9 mouse cellular contexts compared by ENCODE assay signal in the genomic region with DNA sequence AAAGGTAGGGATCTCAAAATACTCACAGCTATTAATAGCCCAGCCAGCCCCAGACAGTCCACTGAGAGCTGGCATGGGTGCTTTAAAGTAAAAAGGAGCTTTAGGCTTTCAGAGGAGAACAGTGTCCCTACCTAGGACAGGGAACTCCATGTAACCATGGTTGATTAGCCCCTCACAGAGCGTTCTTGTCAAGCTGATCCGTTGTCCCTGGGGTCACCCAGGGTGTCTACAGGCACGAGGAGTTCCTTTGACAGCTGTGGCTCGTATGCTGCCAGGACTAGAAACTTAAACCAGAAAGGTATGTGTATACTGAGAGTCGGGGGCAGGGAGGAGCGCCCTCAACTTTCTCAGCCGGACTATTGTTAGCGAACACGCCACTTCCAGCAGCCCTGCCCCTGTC. TPM values are rescaled to one million over a fixed set of nuclear protein-coding genes. Genes with fewer than 3 reads are reported as not detected.
DNase-seq lines count a peak whose midpoint lies in the region; ATAC-seq lines count a peak whose summit lies in the region.
"Had no signal": no experiment of that assay in that cellular context is flagged by ENCODE, and none has a peak within 500 bp of the region (broad histone marks: within the 10 kb centered on the region; RNA-seq: fewer than 3 reads in every experiment).

No protein-coding gene starts in this region.

- H3K27ac ChIP-seq in embryonic facial prominence, embryonic 11.5 days (replicated peaks; ENCODE audit: low read depth, low read length) = no peak overlapping the region; the same call in 1 of the 2 replicates
- H3K27ac ChIP-seq in hindbrain, embryonic 10.5 days = peak overlapping the region; percentile 51; the same call in 1 of the 2 replicates
- no peak overlapping the region for H3K27ac ChIP-seq in midbrain, embryonic 12.5 days (replicated peaks)

- 42% methylated on average over 9 of the region's 9 CpGs for WGBS in embryonic facial prominence, embryonic 11.5 days
- WGBS in hindbrain, embryonic 10.5 days = 71% methylated on average over 9 of the region's 9 CpGs
- WGBS in midbrain, embryonic 12.5 days = 68% methylated on average over 9 of the region's 9 CpGs

- no peak for ATAC-seq in embryonic facial prominence, embryonic 11.5 days (replicated peaks; ENCODE audit: insufficient number of reproducible peaks, low FRiP score, low TSS enrichment, low read depth)
- ATAC-seq in midbrain, embryonic 12.5 days (ENCODE audit: low FRiP score, low read depth) = no peak

- H3K27me3 ChIP-seq in embryonic facial prominence, embryonic 11.5 days (ENCODE audit: control insufficient read depth, insufficient read depth, low read length) = no peaks in the 10 kb centered on the region
- H3K27me3 ChIP-seq in hindbrain, embryonic 10.5 days (ENCODE audit: insufficient read depth, poor library complexity, severe bottlenecking) = no peaks in the 10 kb centered on the region
- no peaks in the 10 kb centered on the region for H3K27me3 ChIP-seq in midbrain, embryonic 12.5 days

- H3K9ac ChIP-seq in embryonic facial prominence, embryonic 11.5 days (replicated peaks; ENCODE audit: low read length) = peak overlapping the region; percentile 78
- H3K9ac ChIP-seq in midbrain, embryonic 12.5 days (replicated peaks) = peak overlapping the region; percentile 67

- H3K4me3 ChIP-seq in embryonic facial prominence, embryonic 11.5 days (ENCODE audit: low read depth, low read length) = no peak overlapping the region
- peak overlapping the region; percentile 91 for H3K4me3 ChIP-seq in hindbrain, embryonic 10.5 days
- 0 out of 2 replicates have a peak overlapping the region, but pooled peaks have one; percentile 4 for H3K4me3 ChIP-seq in midbrain, embryonic 12.5 days

- H3K4me2 ChIP-seq in embryonic facial prominence, embryonic 11.5 days (ENCODE audit: low read depth, low read length) = peak overlapping the region; percentile 66
- H3K4me2 ChIP-seq in midbrain, embryonic 12.5 days (replicated peaks) = peak overlapping the region; percentile 95

- peaks cover 18% of the 10 kb centered on the region for H3K36me3 ChIP-seq in embryonic facial prominence, embryonic 11.5 days (replicated peaks; ENCODE audit: control insufficient read depth, insufficient read depth, low read depth, low read length)
- H3K36me3 ChIP-seq in hindbrain, embryonic 10.5 days = peaks cover 56% of the 10 kb centered on the region
- peaks cover 52% of the 10 kb centered on the region for H3K36me3 ChIP-seq in midbrain, embryonic 12.5 days

- peak; percentile 47 to 60 for DNase-seq in gastrocnemius, adult 8-10 months (ENCODE audit: low spot score in 2 of 2)
- DNase-seq in gastrocnemius, postnatal 4 days (ENCODE audit: low spot score in 2 of 2) = no peak
- DNase-seq in embryonic facial prominence, embryonic 11.5 days (ENCODE audit: low spot score) = no peak
- no peak for DNase-seq in hindbrain, embryonic 10.5 days (ENCODE audit: low spot score)
- DNase-seq in thymus, postnatal 36 days = no peak
- no peak for DNase-seq in kidney, postnatal 14 days
- no peak for DNase-seq in right cerebral cortex, postnatal 4 days
- DNase-seq: embryo, embryonic 11 days had no signal

- H3K9me3 ChIP-seq in embryonic facial prominence, embryonic 11.5 days (replicated peaks; ENCODE audit: control insufficient read depth, low read length) = no peaks in the 10 kb centered on the region
- no peaks in the 10 kb centered on the region for H3K9me3 ChIP-seq in hindbrain, embryonic 10.5 days
- H3K9me3 ChIP-seq in midbrain, embryonic 12.5 days = no peaks in the 10 kb centered on the region

- H3K4me1 ChIP-seq in embryonic facial prominence, embryonic 11.5 days (ENCODE audit: control insufficient read depth, insufficient read depth, low read length) = peaks cover 10% of the 10 kb centered on the region
- H3K4me1 ChIP-seq in hindbrain, embryonic 10.5 days (replicated peaks) = peaks cover 56% of the 10 kb centered on the region
- H3K4me1 ChIP-seq in midbrain, embryonic 12.5 days = peaks cover 42% of the 10 kb centered on the region

RNA-seq across cellular contexts. Expression of gene Mea1, which starts 0.3 kb away (rescaled TPM):
- total RNA-seq in gastrocnemius, adult 8-10 months (2022) = 10 to 100 TPM; 36.9 to 42.6 (median 39.8) TPM
- total RNA-seq in gastrocnemius, postnatal 4 days (2021) = 10 to 100 TPM; 72.3 to 75.8 TPM
- polyA plus RNA-seq in embryonic facial prominence, embryonic 11.5 days (2014; fragmentation: Nextera tagmentation; extraction: Ambion mirVana) = 165 and 186 TPM in 2 replicates
- 178 and 214 TPM in 2 replicates for polyA plus RNA-seq in hindbrain, embryonic 10.5 days (2016; fragmentation: Nextera tagmentation; extraction: Ambion mirVana)
- polyA plus RNA-seq in midbrain, embryonic 12.5 days (2016; fragmentation: Nextera tagmentation; extraction: Ambion mirVana) = 159 and 175 TPM in 2 replicates

RNA-seq across cellular contexts. Expression of gene Klhdc3, which starts 1.8 kb away (rescaled TPM):
- 10 to 100 TPM; 61.0 to 83.8 (median 75.5) TPM for total RNA-seq in gastrocnemius, adult 8-10 months (2022)
- total RNA-seq in gastrocnemius, postnatal 4 days (2021) = 100 to 1,000 TPM; 191 to 192 TPM
- polyA plus RNA-seq in embryonic facial prominence, embryonic 11.5 days (2014; fragmentation: Nextera tagmentation; extraction: Ambion mirVana) = 117 and 121 TPM in 2 replicates
- 128 and 146 TPM in 2 replicates for polyA plus RNA-seq in hindbrain, embryonic 10.5 days (2016; fragmentation: Nextera tagmentation; extraction: Ambion mirVana)
- polyA plus RNA-seq in midbrain, embryonic 12.5 days (2016; fragmentation: Nextera tagmentation; extraction: Ambion mirVana) = 127 and 131 TPM in 2 replicates

RNA-seq across cellular contexts. Expression of gene Rrp36, which starts 4.8 kb away (rescaled TPM):
- total RNA-seq in gastrocnemius, adult 8-10 months (2022) = 10 to 100 TPM in 1 of 4 experiments, 1 to 10 TPM in 3; 8.7 to 10.7 (median 9.2) TPM
- total RNA-seq in gastrocnemius, postnatal 4 days (2021) = 10 to 100 TPM; 17.9 to 21.6 TPM
- 54.0 and 61.6 TPM in 2 replicates for polyA plus RNA-seq in embryonic facial prominence, embryonic 11.5 days (2014; fragmentation: Nextera tagmentation; extraction: Ambion mirVana)
- polyA plus RNA-seq in hindbrain, embryonic 10.5 days (2016; fragmentation: Nextera tagmentation; extraction: Ambion mirVana) = 65.7 and 67.5 TPM in 2 replicates
- polyA plus RNA-seq in midbrain, embryonic 12.5 days (2016; fragmentation: Nextera tagmentation; extraction: Ambion mirVana) = 54.1 and 56.0 TPM in 2 replicates

RNA-seq across cellular contexts. Expression of gene Ppp2r5d, which starts 26.0 kb away (rescaled TPM):
- 10 to 100 TPM; 25.5 to 28.1 (median 26.8) TPM for total RNA-seq in gastrocnemius, adult 8-10 months (2022)
- total RNA-seq in gastrocnemius, postnatal 4 days (2021) = 10 to 100 TPM; 55.4 to 58.1 TPM
- 111 and 115 TPM in 2 replicates for polyA plus RNA-seq in embryonic facial prominence, embryonic 11.5 days (2014; fragmentation: Nextera tagmentation; extraction: Ambion mirVana)
- 137 and 148 TPM in 2 replicates for polyA plus RNA-seq in hindbrain, embryonic 10.5 days (2016; fragmentation: Nextera tagmentation; extraction: Ambion mirVana)
- polyA plus RNA-seq in midbrain, embryonic 12.5 days (2016; fragmentation: Nextera tagmentation; extraction: Ambion mirVana) = 111 and 113 TPM in 2 replicates

RNA-seq across cellular contexts. Expression of gene Cul7, which starts 28.8 kb away (rescaled TPM):
- 1 to 10 TPM; 2.7 to 3.7 (median 3.0) TPM for total RNA-seq in gastrocnemius, adult 8-10 months (2022)
- 100 to 1,000 TPM; 100 to 101 TPM for total RNA-seq in gastrocnemius, postnatal 4 days (2021)
- polyA plus RNA-seq in embryonic facial prominence, embryonic 11.5 days (2014; fragmentation: Nextera tagmentation; extraction: Ambion mirVana) = 27.9 and 28.1 TPM in 2 replicates
- polyA plus RNA-seq in hindbrain, embryonic 10.5 days (2016; fragmentation: Nextera tagmentation; extraction: Ambion mirVana) = 40.7 and 45.5 TPM in 2 replicates
- 48.3 and 49.0 TPM in 2 replicates for polyA plus RNA-seq in midbrain, embryonic 12.5 days (2016; fragmentation: Nextera tagmentation; extraction: Ambion mirVana)

Comparison
In these comparisons a context has a peak if more than half of its experiments do, and no peak if none do; other contexts are left out.
1. DNase-seq: peak in gastrocnemius, adult 8-10 months (2 of 2); none in gastrocnemius, postnatal 4 days (0 of 2), embryonic facial prominence, embryonic 11.5 days (single experiment), hindbrain, embryonic 10.5 days (single experiment), thymus, postnatal 36 days (0 of 2), kidney, postnatal 14 days (single experiment) and right cerebral cortex, postnatal 4 days (single experiment).